In genomic region chr3:94456529-94457000, GRCm38 (mm10) we compare ENCODE assay signal across 8 mouse cellular contexts. TPM values are rescaled to one million over a fixed set of nuclear protein-coding genes. Genes with fewer than 3 reads are reported as not detected.
DNase-seq lines count a peak whose midpoint lies in the region; ATAC-seq lines count a peak whose summit lies in the region.

No protein-coding gene starts in this region.

- peak overlapping the region; percentile 30; the same call in 1 of the 2 replicates for H3K27ac ChIP-seq in forebrain, embryonic 16.5 days (ENCODE audit: low read length)
- H3K27ac ChIP-seq in lung, embryonic 16.5 days (ENCODE audit: low read length): no peak overlapping the region

- peak overlapping the region; percentile 49; the same call in 1 of the 2 replicates for H3K9ac ChIP-seq in forebrain, embryonic 16.5 days (replicated peaks; ENCODE audit: low read depth, low read length)
- H3K9ac ChIP-seq in lung, embryonic 16.5 days (ENCODE audit: low read length): no peak overlapping the region; the same call in 1 of the 2 replicates

- no peaks in the 10 kb centered on the region for H3K27me3 ChIP-seq in forebrain, embryonic 16.5 days (replicated peaks; ENCODE audit: control insufficient read depth, insufficient read depth, low read length)
- no peaks in the 10 kb centered on the region for H3K27me3 ChIP-seq in lung, embryonic 16.5 days (ENCODE audit: control insufficient read depth, insufficient read depth, low read depth, low read length)

- ATAC-seq in forebrain, embryonic 16.5 days: peak; percentile 92
- peak; percentile 91 for ATAC-seq in lung, embryonic 16.5 days (ENCODE audit: low read depth)

- H3K9me3 ChIP-seq in forebrain, embryonic 16.5 days (ENCODE audit: control insufficient read depth, low read length): no peaks in the 10 kb centered on the region
- peaks cover 3% of the 10 kb centered on the region; the same call in 1 of the 2 replicates for H3K9me3 ChIP-seq in lung, embryonic 16.5 days (ENCODE audit: control insufficient read depth, low read length)

- peak overlapping the region; percentile 47 for H3K4me3 ChIP-seq in forebrain, embryonic 16.5 days (replicated peaks; ENCODE audit: low read length)
- H3K4me3 ChIP-seq in lung, embryonic 16.5 days (ENCODE audit: low read length): peak overlapping the region; percentile 38

- H3K36me3 ChIP-seq in forebrain, embryonic 16.5 days (ENCODE audit: control insufficient read depth, insufficient read depth): no peaks in the 10 kb centered on the region
- H3K36me3 ChIP-seq in lung, embryonic 16.5 days (ENCODE audit: control insufficient read depth, insufficient read depth, low read length): no peaks in the 10 kb centered on the region

- peak; percentile 97 for DNase-seq in MN1 (ENCODE audit: low spot score)
- DNase-seq in cerebellum, adult 18-20 months: peak; percentile 84
- DNase-seq in heart, postnatal 4 days: peak; percentile 85
- peak; percentile 76 to 85 for DNase-seq in layer of hippocampus, adult 8-10 months (ENCODE audit: low spot score in 2 of 2)
- DNase-seq in ovary, postnatal 10 days (ENCODE audit: low spot score): peak; percentile 38
- peak; percentile 87 for DNase-seq in thymus, postnatal 0 days (ENCODE audit: low spot score)

- H3K4me2 ChIP-seq in forebrain, embryonic 16.5 days (ENCODE audit: low read length): peak overlapping the region; percentile 54
- peak overlapping the region; percentile 53 for H3K4me2 ChIP-seq in lung, embryonic 16.5 days (ENCODE audit: low read depth, low read length)

- under 1% methylated on average over 12 of the region's 12 CpGs for WGBS in forebrain, embryonic 16.5 days
- WGBS in lung, embryonic 16.5 days: under 1% methylated on average over 12 of the region's 12 CpGs

- H3K4me1 ChIP-seq in forebrain, embryonic 16.5 days (replicated peaks; ENCODE audit: control insufficient read depth, insufficient read depth, low read length): peaks cover 4% of the 10 kb centered on the region; the same call in 1 of the 2 replicates
- H3K4me1 ChIP-seq in lung, embryonic 16.5 days (replicated peaks; ENCODE audit: control insufficient read depth, insufficient read depth, low read length): 0 out of 2 replicates have a peak, but pooled peaks cover 2% of the 10 kb centered on the region

RNA-seq across cellular contexts. Expression of gene Oaz3, which starts 12.8 kb away (rescaled TPM):
- 0.56 and 2.2 TPM in 2 replicates for polyA plus RNA-seq in forebrain, embryonic 16.5 days (2015; fragmentation: Nextera tagmentation; extraction: Ambion mirVana)
- not detected for total RNA-seq in heart, postnatal 4 days (2021)
- under 1 TPM in 1 of 4 experiments, not detected in 3; 0.52 TPM for total RNA-seq in layer of hippocampus, adult 8-10 months (2022)
- 0.31 and 0.49 TPM in 2 replicates for polyA plus RNA-seq in lung, embryonic 16.5 days (2015; fragmentation: Nextera tagmentation; extraction: Ambion mirVana)
- 0.37 and 0.95 TPM in 2 replicates for polyA plus RNA-seq in thymus, postnatal 0 days (2015; fragmentation: Nextera tagmentation; extraction: Ambion mirVana)

RNA-seq across cellular contexts. Expression of gene Mrpl9, which starts 13.4 kb away (rescaled TPM):
- polyA plus RNA-seq in forebrain, embryonic 16.5 days (2015; fragmentation: Nextera tagmentation; extraction: Ambion mirVana): 58.8 and 62.1 TPM in 2 replicates
- 10 to 100 TPM; 60.8 to 62.6 TPM for total RNA-seq in heart, postnatal 4 days (2021)
- total RNA-seq in layer of hippocampus, adult 8-10 months (2022): 10 to 100 TPM; 34.8 to 42.3 (median 40.2) TPM
- polyA plus RNA-seq in lung, embryonic 16.5 days (2015; fragmentation: Nextera tagmentation; extraction: Ambion mirVana): 58.8 and 59.8 TPM in 2 replicates
- polyA plus RNA-seq in thymus, postnatal 0 days (2015; fragmentation: Nextera tagmentation; extraction: Ambion mirVana): 63.5 and 73.6 TPM in 2 replicates

RNA-seq across cellular contexts. Expression of gene Celf3, which starts 21.5 kb away (rescaled TPM):
- polyA plus RNA-seq in forebrain, embryonic 16.5 days (2015; fragmentation: Nextera tagmentation; extraction: Ambion mirVana): 295 and 358 TPM in 2 replicates
- total RNA-seq in heart, postnatal 4 days (2021): under 1 TPM; 0.19 to 0.25 TPM
- total RNA-seq in layer of hippocampus, adult 8-10 months (2022): 100 to 1,000 TPM; 153 to 187 (median 176) TPM
- 2.3 and 3.3 TPM in 2 replicates for polyA plus RNA-seq in lung, embryonic 16.5 days (2015; fragmentation: Nextera tagmentation; extraction: Ambion mirVana)
- polyA plus RNA-seq in thymus, postnatal 0 days (2015; fragmentation: Nextera tagmentation; extraction: Ambion mirVana): 0.39 and 0.74 TPM in 2 replicates

RNA-seq across cellular contexts. Expression of gene Riiad1, which starts 23.6 kb away (rescaled TPM):
- 10.6 and 11.7 TPM in 2 replicates for polyA plus RNA-seq in forebrain, embryonic 16.5 days (2015; fragmentation: Nextera tagmentation; extraction: Ambion mirVana)
- 1 to 10 TPM; 1.3 to 2.5 TPM for total RNA-seq in heart, postnatal 4 days (2021)
- 1 to 10 TPM; 4.9 to 6.9 (median 6.0) TPM for total RNA-seq in layer of hippocampus, adult 8-10 months (2022)
- 16.1 and 28.1 TPM in 2 replicates for polyA plus RNA-seq in lung, embryonic 16.5 days (2015; fragmentation: Nextera tagmentation; extraction: Ambion mirVana)
- polyA plus RNA-seq in thymus, postnatal 0 days (2015; fragmentation: Nextera tagmentation; extraction: Ambion mirVana): 6.2 and 6.6 TPM in 2 replicates

RNA-seq across cellular contexts. Expression of gene Tdrkh, which starts 43.5 kb away (rescaled TPM):
- 67.0 and 75.3 TPM in 2 replicates for polyA plus RNA-seq in forebrain, embryonic 16.5 days (2015; fragmentation: Nextera tagmentation; extraction: Ambion mirVana)
- total RNA-seq in heart, postnatal 4 days (2021): 1 to 10 TPM; 5.8 to 7.2 TPM
- total RNA-seq in layer of hippocampus, adult 8-10 months (2022): 10 to 100 TPM; 40.9 to 46.6 (median 46.0) TPM
- 12.5 and 12.6 TPM in 2 replicates for polyA plus RNA-seq in lung, embryonic 16.5 days (2015; fragmentation: Nextera tagmentation; extraction: Ambion mirVana)
- 34.3 and 39.1 TPM in 2 replicates for polyA plus RNA-seq in thymus, postnatal 0 days (2015; fragmentation: Nextera tagmentation; extraction: Ambion mirVana)

Comparison
In these comparisons a context has a peak if more than half of its experiments do, and no peak if none do; other contexts are left out.
1. DNase-seq: peak in every context shown above with its lines; median percentile 97 in MN1; 87 in thymus, postnatal 0 days; 85 in heart, postnatal 4 days; 84 in cerebellum, adult 18-20 months; 80 in layer of hippocampus, adult 8-10 months; 38 in ovary, postnatal 10 days.
2. RNA of gene Celf3, which starts 21.5 kb away (polyA plus RNA-seq): 295 to 358 TPM in forebrain, embryonic 16.5 days; 2.3 to 3.3 TPM in lung, embryonic 16.5 days and 0.39 to 0.74 TPM in thymus, postnatal 0 days; every median in the first group is over 10 times any median in the second.